Mouse (Mus musculus): ENCODE data around the gene Smc3. TPM values are rescaled to one million over a fixed set of nuclear protein-coding genes. Genes with fewer than 3 reads are reported as not detected.

Smc3 gene
- total and polyA plus RNA-seq, 3 experiments = 45.7 to 76.3 (median 56.0) TPM

DNA sequence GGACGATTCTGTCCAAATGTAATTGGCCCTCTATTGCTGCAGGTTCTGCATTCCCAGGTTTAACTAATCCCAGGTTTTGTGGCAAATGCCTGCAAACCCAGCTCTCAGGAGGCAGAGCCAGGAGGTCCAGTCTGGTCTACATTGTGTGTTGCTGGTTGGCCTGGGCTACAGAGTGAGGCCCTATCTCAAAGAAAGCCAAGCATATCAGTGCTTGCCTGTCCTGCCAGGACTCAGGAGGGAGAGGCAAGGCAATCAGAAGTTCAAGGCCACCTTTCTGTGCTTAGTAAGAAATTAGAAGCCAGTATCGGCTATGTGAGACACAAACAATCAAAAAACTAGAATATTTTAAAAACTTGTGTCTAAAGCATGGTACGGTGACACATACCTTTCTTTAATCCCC lies 27.0 kb upstream of the Smc3 start:
- TF ChIP-seq ZKSCAN1 (IDR thresholded peaks at IDR 0.05; ENCODE audit: borderline replicate concordance, low read depth, low read length) (no peak), NRF1 (IDR thresholded peaks at IDR 0.05; ENCODE audit: low read depth, low read length) (no peak), USF1 (IDR thresholded peaks at IDR 0.05; ENCODE audit: low read depth, low read length) (no peak), SIN3A (IDR thresholded peaks at IDR 0.05; ENCODE audit: low read length) (no peak), POLR2AphosphoS2 (IDR thresholded peaks at IDR 0.05; ENCODE audit: low read depth, low read length) (no peak), ZNF384 (IDR thresholded peaks at IDR 0.05; ENCODE audit: low read depth, low read length) (no peak), IRF4 (IDR thresholded peaks at IDR 0.05; ENCODE audit: low read depth, low read length) (no peak), ZC3H11A (IDR thresholded peaks at IDR 0.05; ENCODE audit: low read depth, low read length) (no peak), UBTF (IDR thresholded peaks at IDR 0.05; ENCODE audit: low read depth, low read length) (no peak), ELF1 (IDR thresholded peaks at IDR 0.05; ENCODE audit: low read depth, low read length) (no peak), NELFE (IDR thresholded peaks at IDR 0.05; ENCODE audit: low read depth, low read length) (no peak), MYC (IDR thresholded peaks at IDR 0.05; ENCODE audit: low read depth, low read length) (no peak), TCF12 (IDR thresholded peaks at IDR 0.05; ENCODE audit: low read depth, low read length) (no peak), EP300 (IDR thresholded peaks at IDR 0.05; ENCODE audit: low read length) (no peak), POLR2A (IDR thresholded peaks at IDR 0.05; ENCODE audit: low read depth, low read length) (no peak), MAX (IDR thresholded peaks at IDR 0.05; ENCODE audit: low read length) (no peak), GABPA (IDR thresholded peaks at IDR 0.05; ENCODE audit: insufficient replicate concordance, low read depth, low read length) (no peak), RCOR1 (conservative IDR thresholded peaks at IDR 0.05; ENCODE audit: low read depth, low read length) (no peak)
- Histone ChIP-seq H3K9me3 (replicated peaks; ENCODE audit: low read length) (no peaks in the 10 kb centered on the region), H3K27me3 (replicated peaks) (no peaks in the 10 kb centered on the region), H3K27ac (ENCODE audit: insufficient read depth, low read depth) (no peak overlapping the region), H3K4me1 (ENCODE audit: control insufficient read depth in 1 of 2, insufficient read depth in 2 of 2) (peaks cover 5 to 25% of the 10 kb centered on the region in 2 experiments), H3K36me3 (replicated peaks in 1 of 2; ENCODE audit: control insufficient read depth in 1 of 2, insufficient read depth in 1 of 2, low read length in 1 of 2) (no peaks in the 10 kb centered on the region), H3K79me2 (replicated peaks; ENCODE audit: control insufficient read depth, extremely low read depth, insufficient read depth, poor library complexity, severe bottlenecking) (no peaks in the 10 kb centered on the region), H3K9ac (ENCODE audit: insufficient read depth, low read depth) (no peak overlapping the region), H3K4me2 (ENCODE audit: insufficient read depth, low read depth, poor library complexity, severe bottlenecking) (no peak overlapping the region), H3K4me3 (replicated peaks in 1 of 3; ENCODE audit: low read depth in 2 of 3, low read length in 2 of 3, poor library complexity in 1 of 3) (no peak overlapping the region)
- in situ Hi-C loops (cut with MboI; ENCODE audit: low pct_ligation_motif_present, low pct_unique_long_range_greater_than_20kb, low sequenced_read_pairs) = no loop called here
- no peak for DNase-seq (ENCODE audit: extremely low read depth)
- dilution Hi-C loops (cut with MboI; ENCODE audit: extremely low pct_ligation_motif_present, extremely low pct_unique_long_range_greater_than_20kb, low sequenced_read_pairs) = no loop called here

DNA sequence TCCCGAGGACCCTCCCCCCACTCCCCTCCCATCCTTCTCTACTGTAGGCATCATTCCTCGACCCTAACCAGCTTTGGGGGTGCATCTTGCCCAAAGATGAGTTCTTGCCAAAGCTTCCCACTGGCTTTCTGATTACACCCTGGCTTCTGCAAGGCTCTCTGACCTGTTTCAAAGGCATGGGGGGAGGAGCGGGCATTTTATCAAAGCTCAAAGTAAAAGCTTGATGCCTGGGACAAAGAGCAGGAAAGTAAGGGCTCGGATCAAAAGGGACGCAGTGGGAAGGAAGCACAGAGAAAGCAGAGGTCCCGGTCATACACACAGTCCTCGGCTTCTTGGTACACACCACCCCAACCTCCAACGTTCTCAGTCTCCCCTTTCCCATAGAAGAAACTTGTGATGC lies 26.1 kb upstream of the Smc3 start:
- no peak for TF ChIP-seq RAD21 (IDR thresholded peaks at IDR 0.05; ENCODE audit: low read depth, low read length)
- no peak for TF ChIP-seq POLR2AphosphoS2 (IDR thresholded peaks at IDR 0.05; ENCODE audit: low read depth, low read length)
- no peak for TF ChIP-seq SIN3A (IDR thresholded peaks at IDR 0.05; ENCODE audit: low read length)
- TF ChIP-seq ZNF384 (IDR thresholded peaks at IDR 0.05; ENCODE audit: low read depth, low read length) = no peak
- TF ChIP-seq UBTF (IDR thresholded peaks at IDR 0.05; ENCODE audit: low read depth, low read length) = no peak
- TF ChIP-seq SMC3 (IDR thresholded peaks at IDR 0.05; ENCODE audit: low read depth, low read length) = no peak
- TF ChIP-seq BHLHE40 (IDR thresholded peaks at IDR 0.05; ENCODE audit: low read depth, low read length) = no peak
- H3K9ac ChIP-seq (ENCODE audit: insufficient read depth, low read depth) = no peak overlapping the region
- no peak overlapping the region for H3K4me2 ChIP-seq (ENCODE audit: insufficient read depth, low read depth, poor library complexity, severe bottlenecking)
- dilution Hi-C loops (cut with MboI; ENCODE audit: extremely low pct_ligation_motif_present, extremely low pct_unique_long_range_greater_than_20kb, low sequenced_read_pairs) = no loop called here
- no peak overlapping the region for H3K4me3 ChIP-seq (replicated peaks in 1 of 3; ENCODE audit: low read depth in 2 of 3, low read length in 2 of 3, poor library complexity in 1 of 3)
- no peaks in the 10 kb centered on the region for H3K27me3 ChIP-seq (replicated peaks)
- H3K27ac ChIP-seq (ENCODE audit: insufficient read depth, low read depth) = no peak overlapping the region
- no peaks in the 10 kb centered on the region for H3K79me2 ChIP-seq (replicated peaks; ENCODE audit: control insufficient read depth, extremely low read depth, insufficient read depth, poor library complexity, severe bottlenecking)
- in situ Hi-C loops (cut with MboI; ENCODE audit: low pct_ligation_motif_present, low pct_unique_long_range_greater_than_20kb, low sequenced_read_pairs) = no loop called here
- H3K4me1 ChIP-seq (ENCODE audit: control insufficient read depth in 1 of 2, insufficient read depth in 2 of 2) = peaks cover 7 to 24% of the 10 kb centered on the region in 2 experiments
- H3K36me3 ChIP-seq (replicated peaks in 1 of 2; ENCODE audit: control insufficient read depth in 1 of 2, insufficient read depth in 1 of 2, low read length in 1 of 2) = no peaks in the 10 kb centered on the region
- no peak for DNase-seq (ENCODE audit: extremely low read depth)
- no peaks in the 10 kb centered on the region for H3K9me3 ChIP-seq (replicated peaks; ENCODE audit: low read length)

All from CH12.LX (cell line).